Mouse (Mus musculus): ENCODE results near the gene Plppr3. TPM values are rescaled to one million over a fixed set of nuclear protein-coding genes. Genes with fewer than 3 reads are reported as not detected.
A peak's percentile ranks its signal among the peaks of the same experiment; 100 is the strongest.

Gene Plppr3
- total and polyA plus RNA-seq, 3 experiments, result 0.85 to 6.2 TPM; not detected in 1

DNA sequence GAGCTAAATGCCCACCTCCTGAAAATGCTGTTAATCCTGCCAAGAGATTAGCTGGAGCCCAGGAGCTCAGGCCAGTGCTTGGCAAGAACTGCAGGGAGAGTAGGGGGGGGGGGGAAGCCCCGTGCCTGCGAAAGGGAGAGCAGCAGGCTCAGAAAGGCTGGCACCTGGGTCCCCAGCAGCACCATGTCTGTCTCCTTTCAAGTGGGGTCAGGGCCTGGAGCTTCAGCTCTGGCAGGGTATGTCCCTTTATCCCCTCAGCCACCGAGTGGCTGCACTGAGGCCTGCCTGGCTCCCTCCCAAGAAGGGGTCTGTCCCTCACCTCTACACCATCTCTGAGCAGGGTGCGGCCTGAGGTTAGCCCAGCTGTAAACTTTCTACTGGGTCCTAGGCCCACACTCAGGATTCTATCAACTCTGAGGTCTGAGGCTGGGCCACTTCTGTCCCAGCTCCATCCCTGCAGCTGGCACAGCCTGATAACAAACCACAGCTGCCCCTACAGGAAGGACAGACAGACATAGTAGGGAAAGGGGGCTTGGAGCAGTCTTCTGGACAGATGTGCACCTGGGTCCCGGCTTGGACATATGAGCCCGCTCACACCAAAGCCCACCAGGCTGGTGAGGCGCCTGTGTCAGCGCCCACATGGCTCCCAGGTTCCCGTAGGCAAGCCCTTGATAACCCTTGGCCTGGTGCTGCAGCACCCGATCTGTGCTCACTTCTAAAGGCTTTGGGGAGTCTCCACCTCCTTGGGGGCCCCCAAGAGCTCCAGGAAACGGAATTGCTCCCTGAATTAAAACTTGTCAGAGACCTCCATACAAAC lies 39.9 kb upstream of the Plppr3 start:
- Histone ChIP-seq H3K4me3 (ENCODE audit: control insufficient read depth in 1 of 2, insufficient read depth in 1 of 2, low read depth in 2 of 2, low read length in 2 of 2) (peak overlapping the region; percentile 7 to 39; a peak in 3 of 4 replicates), H3K36me3 (ENCODE audit: control insufficient read depth in 1 of 2, insufficient read depth in 2 of 2, low read length in 2 of 2) (peaks cover 0 to 7% of the 10 kb centered on the region in 2 experiments; a peak in 2 of 4 replicates), H3K27ac (ENCODE audit: control insufficient read depth, low read depth, low read length) (peak overlapping the region; percentile 69), H3K9me3 (replicated peaks; ENCODE audit: insufficient read depth, low read length) (no peaks in the 10 kb centered on the region), H3K27me3 (ENCODE audit: control insufficient read depth in 1 of 2, insufficient read depth in 2 of 2, low read length in 2 of 2) (no peaks in the 10 kb centered on the region), H3K9ac (ENCODE audit: control insufficient read depth, low read depth, low read length, poor library complexity, severe bottlenecking) (peak overlapping the region; percentile 9), H3K79me2 (ENCODE audit: control insufficient read depth, insufficient read depth, low read length, poor library complexity) (peaks cover 21% of the 10 kb centered on the region), H3K4me1 (ENCODE audit: control insufficient read depth in 1 of 2, insufficient read depth in 2 of 2, low read length in 2 of 2) (peaks cover 15 to 26% of the 10 kb centered on the region in 2 experiments)
- TF ChIP-seq MAZ (IDR thresholded peaks at IDR 0.05; ENCODE audit: low read depth, low read length) (peak; percentile 21; the same call in 1 of the 2 replicates), NELFE (IDR thresholded peaks at IDR 0.05; ENCODE audit: low read depth, low read length) (no peak), GATA1 (IDR thresholded peaks at IDR 0.05; ENCODE audit: low read depth, low read length) (peak; percentile 70), POLR2AphosphoS2 (IDR thresholded peaks at IDR 0.05; ENCODE audit: low read length) (no peak), NRF1 (IDR thresholded peaks at IDR 0.05; ENCODE audit: insufficient read depth, low read depth, low read length, poor library complexity, severe bottlenecking) (no peak), ETS1 (IDR thresholded peaks at IDR 0.05; ENCODE audit: low read depth, low read length) (peak; percentile 2; the same call in 1 of the 2 replicates), TCF12 (IDR thresholded peaks at IDR 0.05; ENCODE audit: low read depth, low read length) (peak; percentile 88), RAD21 (IDR thresholded peaks at IDR 0.05; ENCODE audit: low read depth, low read length) (no peak), MXI1 (IDR thresholded peaks at IDR 0.05; ENCODE audit: low read depth, low read length) (peak; percentile 47; the same call in 1 of the 2 replicates), MEF2A (IDR thresholded peaks at IDR 0.05; ENCODE audit: extremely low read depth, insufficient replicate concordance, low read depth, low read length, poor library complexity, severe bottlenecking) (no peak), E2F4 (IDR thresholded peaks at IDR 0.05; ENCODE audit: borderline replicate concordance, low read depth, low read length) (no peak), EP300 (IDR thresholded peaks at IDR 0.05; ENCODE audit: low read depth in 1 of 2, low read length in 2 of 2) (peak; percentile 60 to 79), SMC3 (IDR thresholded peaks at IDR 0.05; ENCODE audit: low read depth, low read length) (no peak), SIN3A (IDR thresholded peaks at IDR 0.05; ENCODE audit: low read length) (0 out of 2 replicates have a peak, but pooled peaks have one; percentile 51), POLR2A (IDR thresholded peaks at IDR 0.05; ENCODE audit: control insufficient read depth in 1 of 2, insufficient read depth in 1 of 2, low read depth in 1 of 2, low read length in 2 of 2, poor library complexity in 1 of 2) (no peak), TAL1 (IDR thresholded peaks at IDR 0.05; ENCODE audit: low read length) (peak; percentile 99), MYC (IDR thresholded peaks at IDR 0.05; ENCODE audit: low read depth, low read length) (no peak)
- peak; percentile 76 for DNase-seq (ENCODE audit: low read depth, low spot score)

DNA sequence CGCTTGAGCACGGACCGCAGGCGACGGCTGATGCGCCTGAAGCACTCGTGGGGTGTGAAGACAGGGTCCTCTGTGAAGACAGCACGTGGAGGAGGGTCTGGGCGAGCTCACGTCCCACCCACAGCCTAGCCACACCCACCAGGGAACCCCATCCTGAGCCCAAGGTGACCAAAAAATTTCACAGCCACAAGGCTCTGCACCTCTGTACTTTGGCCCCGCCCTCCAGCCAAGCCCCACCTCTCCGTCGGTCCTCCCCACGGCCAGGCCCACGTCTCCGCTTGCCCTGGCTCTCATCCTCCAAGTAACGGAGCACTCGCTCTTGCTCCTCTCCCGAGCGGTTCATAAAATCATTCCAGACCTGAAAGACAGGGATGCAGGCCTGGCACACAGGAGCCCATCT lies 38.0 kb upstream of the Plppr3 start:
- H3K4me1 ChIP-seq (ENCODE audit: control insufficient read depth in 1 of 2, insufficient read depth in 2 of 2, low read length in 2 of 2), result peaks cover 12 to 28% of the 10 kb centered on the region in 2 experiments
- H3K4me3 ChIP-seq (ENCODE audit: control insufficient read depth in 1 of 2, insufficient read depth in 1 of 2, low read depth in 2 of 2, low read length in 2 of 2), result no peak overlapping the region
- no peaks in the 10 kb centered on the region for H3K9me3 ChIP-seq (replicated peaks; ENCODE audit: insufficient read depth, low read length)
- no peak for DNase-seq (ENCODE audit: low read depth, low spot score)
- no peak overlapping the region for H3K27ac ChIP-seq (ENCODE audit: control insufficient read depth, low read depth, low read length)
- H3K9ac ChIP-seq (ENCODE audit: control insufficient read depth, low read depth, low read length, poor library complexity, severe bottlenecking), result no peak overlapping the region
- peaks cover 13% of the 10 kb centered on the region for H3K79me2 ChIP-seq (ENCODE audit: control insufficient read depth, insufficient read depth, low read length, poor library complexity)
- H3K27me3 ChIP-seq (ENCODE audit: control insufficient read depth in 1 of 2, insufficient read depth in 2 of 2, low read length in 2 of 2), result no peaks in the 10 kb centered on the region
- H3K36me3 ChIP-seq (ENCODE audit: control insufficient read depth in 1 of 2, insufficient read depth in 2 of 2, low read length in 2 of 2), result peaks cover 0 to 7% of the 10 kb centered on the region in 2 experiments; a peak in 2 of 4 replicates
- no peak for TF ChIP-seq BHLHE40 (IDR thresholded peaks at IDR 0.05; ENCODE audit: borderline replicate concordance, low read depth, low read length)
- TF ChIP-seq ELF1 (IDR thresholded peaks at IDR 0.05; ENCODE audit: low read depth, low read length), result no peak
- TF ChIP-seq MEF2A (IDR thresholded peaks at IDR 0.05; ENCODE audit: extremely low read depth, insufficient replicate concordance, low read depth, low read length, poor library complexity, severe bottlenecking), result no peak
- TF ChIP-seq ZKSCAN1 (IDR thresholded peaks at IDR 0.05; ENCODE audit: low read depth, low read length), result no peak
- no peak for TF ChIP-seq MAZ (IDR thresholded peaks at IDR 0.05; ENCODE audit: low read depth, low read length)

Measured in MEL (cell line).